Mouse (Mus musculus) liver, embryonic 14.5 days (tissue): ENCODE results near the gene Gpatch2.

ENCODE experiments used
- CTCF ChIP-seq: IDR thresholded peaks from 2 replicates; pipeline ENCODE4 v1.5.1; 2016; ENCODE audit warnings: antibody characterized with exemption, low read depth, control low read depth
- EP300 ChIP-seq: IDR thresholded peaks from 2 replicates; pipeline ENCODE4 v1.6.1; 2016; ENCODE audit warnings: antibody characterized with exemption, low read depth

- no peak for TF ChIP-seq CTCF
- no peak for TF ChIP-seq EP300
These were observed 5.8 kb upstream of the Gpatch2 start for GRCm38 (mm10) chr1:187209496-187209895.
